Mouse (Mus musculus): Measurements from ENCODE around the gene Smoc1.

DNA sequence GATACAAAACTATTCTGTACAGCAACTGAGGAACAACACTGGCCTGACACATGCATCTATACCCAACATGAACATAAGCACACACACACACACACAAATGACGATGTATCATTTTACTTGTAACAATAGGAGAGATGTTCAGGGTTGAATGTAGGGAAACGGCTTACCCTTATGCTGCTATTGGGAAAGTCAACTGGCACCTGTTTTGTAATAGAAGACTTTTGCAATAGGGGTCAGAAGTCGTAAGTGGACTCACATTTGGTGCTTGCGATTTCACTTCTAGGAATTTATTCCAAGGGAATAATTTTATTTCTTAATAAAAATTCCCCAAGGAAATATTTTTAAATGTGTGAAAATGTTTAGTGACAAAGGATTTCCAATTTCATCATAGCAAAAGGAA lies 85.7 kb downstream of the Smoc1 start:
- no peak for TF ChIP-seq POLR2A (IDR thresholded peaks at IDR 0.05; ENCODE audit: borderline replicate concordance, extremely low read depth, low read depth, low read length)
- no peak for TF ChIP-seq CTCF (IDR thresholded peaks at IDR 0.05; ENCODE audit: insufficient read depth, low read length)
